Mouse (Mus musculus) stomach, postnatal 0 days (tissue): ENCODE data around the gene Smg6.

Experiments used
- CTCF ChIP-seq: IDR thresholded peaks from 2 replicates; pipeline ENCODE4 v1.5.1; 2016; ENCODE audit warnings: antibody characterized with exemption, low read depth, mild to moderate bottlenecking, moderate library complexity
- EP300 ChIP-seq: optimal IDR thresholded peaks from 2 replicates; pipeline ENCODE3; 2016; ENCODE audit warnings: antibody characterized with exemption

- TF ChIP-seq CTCF (no peak), EP300 (no peak)
Observed at GRCm38 (mm10) chr11:75167643-75168589, 242.3 kb downstream of the Smg6 start.
